Mouse (Mus musculus) forebrain, embryonic 15.5 days (tissue): ENCODE data around the gene Slc26a3. TPM values are rescaled to one million over a fixed set of nuclear protein-coding genes. Genes with fewer than 3 reads are reported as not detected.

Experiments
- ATAC-seq: fragments of 200-750 bp; cut with Nextera tagmentation; replicated peaks from 2 replicates; pipeline ENCODE4 v1.8.0; 2017; ENCODE audit warnings: mild to moderate bottlenecking, moderate TSS enrichment, moderate library complexity
- H3K27ac ChIP-seq: fragments of 300-500 bp; sonication (generic); replicated peaks from 2 replicates; pipeline ENCODE4 v1.5.1; 2015; ENCODE audit warnings: mild to moderate bottlenecking, inconsistent platforms
- H3K27me3 ChIP-seq: fragments of 300-500 bp; sonication (generic); 2 replicates; pipeline ENCODE4 v1.6.1; 2015; ENCODE audit warnings: inconsistent platforms
- H3K36me3 ChIP-seq: fragments of 300-500 bp; sonication (generic); 2 replicates; pipeline ENCODE4 v1.6.1; 2015; ENCODE audit warnings: mild to moderate bottlenecking, inconsistent platforms
- H3K4me1 ChIP-seq: fragments of 300-500 bp; sonication (generic); 2 replicates; pipeline ENCODE4 v1.6.1; 2015; ENCODE audit warnings: inconsistent platforms
- H3K4me2 ChIP-seq: fragments of 300-500 bp; sonication (generic); replicated peaks from 2 replicates; pipeline ENCODE4 v1.6.1; 2015; ENCODE audit warnings: mild to moderate bottlenecking, inconsistent platforms
- H3K4me3 ChIP-seq: fragments of 300-500 bp; sonication (generic); 2 replicates; pipeline ENCODE4 v1.5.1; 2015; ENCODE audit warnings: mild to moderate bottlenecking, inconsistent platforms
- H3K9ac ChIP-seq: fragments of 300-500 bp; sonication (generic); replicated peaks from 2 replicates; pipeline ENCODE4 v1.6.1; 2015; ENCODE audit warnings: mild to moderate bottlenecking, inconsistent platforms
- H3K9me3 ChIP-seq: fragments of 300-500 bp; sonication (generic); 2 replicates; pipeline ENCODE4 v1.6.1; 2016; ENCODE audit warnings: inconsistent platforms
- WGBS: fragments of 180-500 bp; shearing (Covaris S2); methylation state at CpG from one replicate; pipeline ENCODE4 v1.1.7; 2015; ENCODE audit warnings: mixed read lengths; 5-methylcytosine and 5-hydroxymethylcytosine counted together
- polyA plus RNA-seq: library from polyadenylated mRNA; unstranded; fragments of >200 nt; fragmentation: Nextera tagmentation; extraction: Ambion mirVana; gene quantifications from 2 replicates; pipeline ENCODE4 v1.2.1, GENCODE M21; 2015

The Slc26a3 gene
- polyA plus RNA-seq, 1 experiment from 2014 or later, result 0.11 TPM

GRCm38 (mm10) chr12:31380878-31381277 is 9.8 kb upstream of the Slc26a3 start:
- H3K4me1 ChIP-seq, result peaks cover 14% of the 10 kb centered on the region
- H3K27me3 ChIP-seq, result no peaks in the 10 kb centered on the region
- 0% methylated on average over 2 of the region's 2 CpGs for WGBS
- no peak overlapping the region for H3K4me3 ChIP-seq
- no peaks in the 10 kb centered on the region for H3K36me3 ChIP-seq
- H3K9ac ChIP-seq, result no peak overlapping the region
- H3K27ac ChIP-seq, result no peak overlapping the region
- no peak overlapping the region for H3K4me2 ChIP-seq
- no peaks in the 10 kb centered on the region for H3K9me3 ChIP-seq
- peak; percentile 68 for ATAC-seq

- Histone ChIP-seq H3K4me1 (peaks cover 6% of the 10 kb centered on the region; the same call in 1 of the 2 replicates), H3K27ac (no peak overlapping the region), H3K4me3 (no peak overlapping the region), H3K27me3 (no peaks in the 10 kb centered on the region), H3K9me3 (no peaks in the 10 kb centered on the region), H3K4me2 (no peak overlapping the region), H3K36me3 (no peaks in the 10 kb centered on the region), H3K9ac (no peak overlapping the region)
- no peak for ATAC-seq
- 81% methylated on average over 2 of the region's 2 CpGs for WGBS
These were observed 8.2 kb upstream of the Slc26a3 start for GRCm38 (mm10) chr12:31382451-31382850.

GRCm38 (mm10) chr12:31387303-31387702 is 3.4 kb upstream of the Slc26a3 start:
- H3K27ac ChIP-seq, result no peak overlapping the region
- H3K4me3 ChIP-seq, result no peak overlapping the region
- no peak for ATAC-seq
- H3K27me3 ChIP-seq, result no peaks in the 10 kb centered on the region
- no peak overlapping the region for H3K9ac ChIP-seq
- H3K36me3 ChIP-seq, result no peaks in the 10 kb centered on the region
- 83% methylated on average over 3 of the region's 3 CpGs for WGBS
- H3K4me1 ChIP-seq, result no peaks in the 10 kb centered on the region
- H3K4me2 ChIP-seq, result no peak overlapping the region
- H3K9me3 ChIP-seq, result no peaks in the 10 kb centered on the region

GRCm38 (mm10) chr12:31391696-31392095 is 1.0 kb downstream of the Slc26a3 start:
- H3K9ac ChIP-seq, result no peak overlapping the region
- H3K4me1 ChIP-seq, result no peaks in the 10 kb centered on the region
- no peak for ATAC-seq
- H3K4me3 ChIP-seq, result no peak overlapping the region
- H3K9me3 ChIP-seq, result no peaks in the 10 kb centered on the region
- no peaks in the 10 kb centered on the region for H3K27me3 ChIP-seq
- 95% methylated on average over 12 of the region's 12 CpGs for WGBS
- H3K36me3 ChIP-seq, result no peaks in the 10 kb centered on the region
- H3K27ac ChIP-seq, result no peak overlapping the region
- H3K4me2 ChIP-seq, result no peak overlapping the region

GRCm38 (mm10) chr12:31395895-31396294 is 5.2 kb downstream of the Slc26a3 start:
- H3K4me1 ChIP-seq, result no peaks in the 10 kb centered on the region
- no peak overlapping the region for H3K9ac ChIP-seq
- WGBS, result 91% methylated on average over 1 of the region's 1 CpGs
- ATAC-seq, result no peak
- no peak overlapping the region for H3K4me2 ChIP-seq
- H3K9me3 ChIP-seq, result no peaks in the 10 kb centered on the region
- no peaks in the 10 kb centered on the region for H3K27me3 ChIP-seq
- no peaks in the 10 kb centered on the region for H3K36me3 ChIP-seq
- no peak overlapping the region for H3K27ac ChIP-seq
- H3K4me3 ChIP-seq, result no peak overlapping the region

GRCm38 (mm10) chr12:31397709-31398108 is 7.0 kb downstream of the Slc26a3 start:
- Histone ChIP-seq H3K36me3 (no peaks in the 10 kb centered on the region), H3K4me3 (no peak overlapping the region), H3K27me3 (no peaks in the 10 kb centered on the region), H3K27ac (no peak overlapping the region), H3K9ac (no peak overlapping the region), H3K4me2 (no peak overlapping the region), H3K9me3 (no peaks in the 10 kb centered on the region), H3K4me1 (no peaks in the 10 kb centered on the region)
- 90% methylated on average over 4 of the region's 4 CpGs for WGBS
- ATAC-seq, result no peak

- Histone ChIP-seq H3K9me3 (no peaks in the 10 kb centered on the region), H3K4me3 (no peak overlapping the region), H3K36me3 (no peaks in the 10 kb centered on the region), H3K27me3 (no peaks in the 10 kb centered on the region), H3K27ac (no peak overlapping the region), H3K4me1 (no peaks in the 10 kb centered on the region), H3K4me2 (no peak overlapping the region), H3K9ac (no peak overlapping the region)
- no peak for ATAC-seq
- 92% methylated on average over 1 of the region's 1 CpGs for WGBS
These were observed 10.2 kb downstream of the Slc26a3 start for GRCm38 (mm10) chr12:31400821-31401220.

GRCm38 (mm10) chr12:31401930-31402329 is 11.3 kb downstream of the Slc26a3 start:
- no peak overlapping the region for H3K4me2 ChIP-seq
- H3K27me3 ChIP-seq, result no peaks in the 10 kb centered on the region
- no peaks in the 10 kb centered on the region for H3K36me3 ChIP-seq
- ATAC-seq, result no peak
- H3K9ac ChIP-seq, result no peak overlapping the region
- H3K9me3 ChIP-seq, result no peaks in the 10 kb centered on the region
- H3K4me1 ChIP-seq, result no peaks in the 10 kb centered on the region
- 92% methylated on average over 6 of the region's 6 CpGs for WGBS
- H3K27ac ChIP-seq, result no peak overlapping the region
- H3K4me3 ChIP-seq, result no peak overlapping the region

- H3K4me3 ChIP-seq, result no peak overlapping the region
These were observed 14.0 kb downstream of the Slc26a3 start for GRCm38 (mm10) chr12:31404575-31405240.

GRCm38 (mm10) chr12:31415971-31416370 is 25.3 kb downstream of the Slc26a3 start:
- H3K4me1 ChIP-seq, result no peaks in the 10 kb centered on the region
- H3K36me3 ChIP-seq, result no peaks in the 10 kb centered on the region
- no peaks in the 10 kb centered on the region for H3K27me3 ChIP-seq
- H3K4me3 ChIP-seq, result no peak overlapping the region
- 91% methylated on average over 2 of the region's 2 CpGs for WGBS
- H3K4me2 ChIP-seq, result no peak overlapping the region
- H3K9me3 ChIP-seq, result no peaks in the 10 kb centered on the region
- ATAC-seq, result no peak
- no peak overlapping the region for H3K27ac ChIP-seq
- no peak overlapping the region for H3K9ac ChIP-seq

More at GRCm38 (mm10) chr12:31404575-31405240, 14.0 kb downstream of the Slc26a3 start:
- Histone ChIP-seq H3K9ac (no peak overlapping the region), H3K27me3 (no peaks in the 10 kb centered on the region), H3K36me3 (no peaks in the 10 kb centered on the region), H3K4me1 (no peaks in the 10 kb centered on the region), H3K9me3 (no peaks in the 10 kb centered on the region), H3K4me2 (no peak overlapping the region), H3K27ac (no peak overlapping the region)
- no peak for ATAC-seq
- 85% methylated on average over 5 of the region's 5 CpGs for WGBS

- Histone ChIP-seq H3K27ac (no peak overlapping the region), H3K36me3 (no peaks in the 10 kb centered on the region), H3K4me2 (no peak overlapping the region), H3K9me3 (no peaks in the 10 kb centered on the region), H3K27me3 (no peaks in the 10 kb centered on the region), H3K4me3 (no peak overlapping the region), H3K4me1 (no peaks in the 10 kb centered on the region), H3K9ac (no peak overlapping the region)
- 85% methylated on average over 3 of the region's 3 CpGs for WGBS
- no peak for ATAC-seq
These were observed 31.4 kb downstream of the Slc26a3 start for GRCm38 (mm10) chr12:31421901-31422574.

GRCm38 (mm10) chr12:31437791-31438190 is 47.1 kb downstream of the Slc26a3 start:
- Histone ChIP-seq H3K27ac (no peak overlapping the region), H3K36me3 (no peaks in the 10 kb centered on the region), H3K9me3 (no peaks in the 10 kb centered on the region), H3K4me1 (no peaks in the 10 kb centered on the region), H3K4me2 (no peak overlapping the region), H3K4me3 (no peak overlapping the region), H3K27me3 (no peaks in the 10 kb centered on the region), H3K9ac (no peak overlapping the region)
- no peak for ATAC-seq
- 82% methylated on average over 6 of the region's 6 CpGs for WGBS
